Mouse (Mus musculus): ENCODE measurements around the gene Mapk6.
"Not testable (repeated sequence)": the region's sequence is repeated elsewhere in the genome, so short reads cannot be mapped to it uniquely, and the experiment has no call there.

Mapk6 gene

GRCm38 (mm10) chr9:75409852-75410378 is at the start of gene Mapk6:
Mapk6 (minus strand) TSS chr9:75410005.
- DNase-seq (ENCODE audit: low read depth in 2 of 2, low spot score in 2 of 2): peak; percentile 99

GRCm38 (mm10) chr9:75455684-75456083 is 45.9 kb upstream of the Mapk6 start:
- no peak for DNase-seq (ENCODE audit: low read depth in 2 of 2, low spot score in 2 of 2)

- no peak for DNase-seq (ENCODE audit: low read depth in 2 of 2, low spot score in 2 of 2)
These were observed 44.2 kb upstream of the Mapk6 start for GRCm38 (mm10) chr9:75453994-75454393.

DNA sequence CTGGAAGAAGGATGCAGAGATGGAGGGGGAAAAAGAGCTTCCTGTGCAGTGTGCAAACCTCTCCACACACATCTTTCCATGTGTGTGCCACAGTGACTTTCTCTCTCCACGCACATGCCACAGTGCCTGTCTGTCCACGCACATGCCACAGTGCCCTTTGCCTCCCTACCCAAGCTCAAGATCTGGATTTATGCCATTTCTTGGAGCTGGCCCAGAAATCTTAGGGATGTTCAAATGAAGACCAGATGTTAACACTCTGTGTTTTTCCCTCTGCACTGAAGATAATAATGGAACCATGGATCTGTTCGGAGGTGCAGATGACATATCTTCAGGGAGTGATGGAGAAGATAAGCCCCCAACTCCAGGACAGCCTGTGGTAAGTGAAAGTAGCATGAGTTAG is 38.2 kb upstream of the Mapk6 start:
- DNase-seq (ENCODE audit: low read depth in 2 of 2, low spot score in 2 of 2): no peak

DNA sequence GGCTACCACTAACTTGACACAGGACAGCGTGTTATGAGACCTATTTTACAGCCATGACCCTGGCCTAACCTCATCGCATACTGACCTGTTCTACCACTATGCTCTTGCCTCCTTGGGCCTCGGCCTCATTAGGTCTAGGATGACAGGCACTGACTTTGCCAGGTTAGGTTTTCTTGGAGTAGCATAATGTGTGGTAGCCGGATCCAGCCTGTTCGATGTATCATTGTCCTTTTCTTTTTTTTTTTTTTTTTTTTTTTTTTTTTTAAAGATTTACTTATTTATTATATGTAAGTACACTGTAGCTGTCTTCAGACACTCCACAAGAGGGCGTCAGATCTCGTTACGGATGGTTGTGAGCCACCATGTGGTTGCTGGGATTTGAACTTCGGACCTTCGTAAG is 36.8 kb upstream of the Mapk6 start:
- not testable (repeated sequence) for DNase-seq (ENCODE audit: low read depth in 2 of 2, low spot score in 2 of 2)

- DNase-seq (ENCODE audit: low read depth in 2 of 2, low spot score in 2 of 2): no peak
These were observed 35.2 kb upstream of the Mapk6 start for GRCm38 (mm10) chr9:75444981-75445380.

GRCm38 (mm10) chr9:75441691-75442131 is 31.9 kb upstream of the Mapk6 start:
- no peak for DNase-seq (ENCODE audit: low read depth in 2 of 2, low spot score in 2 of 2)

DNA sequence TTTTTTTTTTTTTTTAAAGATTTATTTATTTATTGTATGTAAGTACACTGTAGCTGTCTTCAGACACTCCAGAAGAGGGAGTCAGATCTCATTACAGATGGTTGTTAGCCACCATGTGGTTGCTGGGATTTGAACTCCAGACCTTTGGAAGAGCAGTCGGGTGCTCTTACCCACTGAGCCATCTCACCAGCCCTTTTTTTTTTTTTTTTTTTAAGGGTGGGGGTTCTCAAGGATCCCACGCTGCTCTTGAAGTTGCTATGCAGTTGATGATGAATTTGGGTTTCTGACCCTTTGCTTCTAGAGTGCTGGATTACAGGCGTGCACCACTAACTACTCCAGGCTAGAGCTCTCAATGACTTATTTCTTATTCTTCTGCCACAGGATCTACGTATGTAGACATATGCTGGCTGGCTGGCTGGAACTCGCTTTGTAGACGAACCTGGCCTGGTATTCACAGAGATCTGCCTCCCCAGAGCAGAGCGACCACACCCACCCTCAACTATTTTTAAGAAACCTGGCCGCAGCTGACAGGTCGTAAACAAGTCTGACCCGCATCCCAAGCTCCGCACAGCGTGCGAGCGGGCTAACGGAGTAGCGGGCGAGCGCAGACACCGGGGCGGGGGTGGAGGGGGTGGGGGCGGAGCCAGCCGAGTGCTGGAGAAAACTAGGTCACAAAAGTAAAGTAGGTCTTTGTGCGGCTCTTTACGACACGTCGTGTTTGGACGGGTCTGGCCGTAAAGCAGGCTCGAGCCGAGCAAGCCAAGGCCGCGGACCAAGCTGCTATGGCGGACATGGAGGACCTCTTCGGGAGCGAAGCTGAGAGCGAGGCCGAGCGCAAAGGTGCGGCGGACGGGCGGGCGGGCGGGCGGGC is 31.2 kb upstream of the Mapk6 start, which contains the start of gene Leo1:
Gene Leo1, plus strand, starts transcription at position 729 of the 871 bp plus-strand sequence.
- DNase-seq (ENCODE audit: low read depth in 2 of 2, low spot score in 2 of 2): peak; percentile 75 to 77

- peak; percentile 57 to 78 for DNase-seq (ENCODE audit: low read depth in 2 of 2, low spot score in 2 of 2)
These were observed 28.0 kb upstream of the Mapk6 start for GRCm38 (mm10) chr9:75437653-75438385.

DNA sequence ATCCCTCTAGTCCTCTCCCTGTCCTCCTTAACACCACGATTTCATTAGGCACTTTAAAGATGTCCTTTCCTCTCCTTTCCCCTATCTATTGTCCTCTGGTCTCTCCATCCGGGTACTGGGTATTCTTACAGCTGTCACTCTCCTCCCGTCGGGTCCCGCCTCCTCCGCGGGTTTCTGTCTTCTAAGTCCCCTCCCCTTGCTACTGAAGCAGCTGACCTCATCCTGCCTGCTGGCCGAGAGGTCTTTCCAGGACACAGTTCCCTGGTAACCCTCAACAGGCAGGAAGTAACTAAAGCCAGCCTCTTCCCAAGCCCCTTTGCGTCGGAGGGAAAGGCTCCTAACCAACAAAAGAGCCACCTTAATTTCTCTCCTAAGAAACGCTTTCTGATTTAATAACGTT is 26.1 kb upstream of the Mapk6 start:
- peak; percentile 28 to 44 for DNase-seq (ENCODE audit: low read depth in 2 of 2, low spot score in 2 of 2)

DNA sequence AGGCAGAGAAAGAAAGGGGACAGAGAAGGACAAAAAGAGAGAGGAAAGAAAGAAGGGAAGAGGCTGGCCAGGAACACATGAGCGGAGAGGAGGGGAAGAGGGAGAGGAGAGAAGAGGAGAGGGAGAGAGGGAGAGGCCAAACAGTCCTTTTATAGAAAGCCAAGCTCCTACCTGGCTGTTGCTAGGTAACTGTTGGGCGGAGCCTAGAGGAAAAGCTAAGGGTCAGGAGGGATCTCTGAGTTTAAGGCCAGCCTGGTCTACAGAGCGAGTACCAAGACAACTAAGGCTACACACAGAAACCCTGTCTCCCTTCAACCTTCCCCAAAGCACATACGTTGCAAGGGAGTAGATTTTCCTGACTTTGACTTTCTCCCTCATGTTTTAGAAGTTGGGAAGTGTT is 25.5 kb upstream of the Mapk6 start:
- DNase-seq (ENCODE audit: low read depth in 2 of 2, low spot score in 2 of 2): no peak

GRCm38 (mm10) chr9:75434872-75435271 is 25.1 kb upstream of the Mapk6 start:
- no peak for DNase-seq (ENCODE audit: low read depth in 2 of 2, low spot score in 2 of 2)

GRCm38 (mm10) chr9:75434172-75434793 is 24.5 kb upstream of the Mapk6 start:
- DNase-seq (ENCODE audit: low read depth in 2 of 2, low spot score in 2 of 2): peak; percentile 51 to 75

- no peak for DNase-seq (ENCODE audit: low read depth in 2 of 2, low spot score in 2 of 2)
These were observed 22.9 kb upstream of the Mapk6 start for GRCm38 (mm10) chr9:75432694-75433093.

GRCm38 (mm10) chr9:75430822-75431621 is 21.2 kb upstream of the Mapk6 start:
- DNase-seq (ENCODE audit: low read depth in 2 of 2, low spot score in 2 of 2): no peak

GRCm38 (mm10) chr9:75429657-75430056 is 19.9 kb upstream of the Mapk6 start:
- no peak for DNase-seq (ENCODE audit: low read depth in 2 of 2, low spot score in 2 of 2)

- no peak for DNase-seq (ENCODE audit: low read depth in 2 of 2, low spot score in 2 of 2)
These were observed 19.2 kb upstream of the Mapk6 start for GRCm38 (mm10) chr9:75429040-75429439.

- DNase-seq (ENCODE audit: low read depth in 2 of 2, low spot score in 2 of 2): no peak
These were observed 18.4 kb upstream of the Mapk6 start for GRCm38 (mm10) chr9:75428274-75428600.

DNA sequence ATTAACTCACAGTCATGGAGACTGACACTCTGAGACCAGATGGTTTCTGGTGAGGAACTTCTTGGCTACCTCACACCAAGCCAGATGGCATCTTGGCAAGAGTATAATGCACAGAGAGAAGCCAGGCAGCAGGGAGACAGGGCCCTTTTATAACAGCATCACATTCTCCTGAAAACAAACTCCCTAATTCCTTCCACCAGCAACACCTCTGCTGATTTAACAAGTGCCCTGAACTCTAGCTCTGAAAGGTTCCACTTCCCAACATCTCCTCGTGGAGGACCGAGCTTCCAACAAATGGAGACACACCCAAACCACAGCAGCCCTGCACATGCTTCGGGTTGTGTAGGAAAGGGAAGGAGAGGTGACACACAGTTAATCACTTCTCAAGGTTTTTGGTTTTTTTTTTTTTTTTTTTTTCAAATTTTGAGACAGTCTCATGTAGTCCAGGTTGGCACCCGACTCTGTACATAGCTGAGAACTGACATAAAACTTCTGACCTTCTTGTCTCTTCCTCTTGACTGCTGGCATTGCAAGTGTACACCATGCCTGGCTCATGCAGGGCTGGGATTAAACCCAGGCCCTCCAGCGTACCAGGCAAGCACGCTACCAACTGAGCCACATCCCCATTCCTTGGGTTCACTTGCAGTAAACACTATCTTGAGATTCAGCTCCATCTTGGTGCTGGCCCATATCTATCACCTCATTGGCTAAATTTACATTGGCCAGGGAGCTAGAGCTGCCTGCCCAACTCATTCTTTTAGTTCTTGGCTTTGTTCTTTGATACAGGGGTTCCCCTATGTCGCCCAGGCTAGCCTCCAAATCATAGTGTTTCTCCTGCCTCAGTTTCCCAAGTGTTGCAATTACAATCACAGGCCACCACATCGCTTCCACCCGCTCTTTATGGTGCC is 17.8 kb upstream of the Mapk6 start:
- DNase-seq (ENCODE audit: low read depth in 2 of 2, low spot score in 2 of 2): no peak
